Mouse (Mus musculus) urinary bladder, postnatal 25 days (tissue): ENCODE results near the gene Man1c1.

Experiments
- DNase-seq: peaks from one replicate; pipeline ENCODE4 v3.0.0; 2022; ENCODE audit warnings: low spot score

The Man1c1 gene

DNA sequence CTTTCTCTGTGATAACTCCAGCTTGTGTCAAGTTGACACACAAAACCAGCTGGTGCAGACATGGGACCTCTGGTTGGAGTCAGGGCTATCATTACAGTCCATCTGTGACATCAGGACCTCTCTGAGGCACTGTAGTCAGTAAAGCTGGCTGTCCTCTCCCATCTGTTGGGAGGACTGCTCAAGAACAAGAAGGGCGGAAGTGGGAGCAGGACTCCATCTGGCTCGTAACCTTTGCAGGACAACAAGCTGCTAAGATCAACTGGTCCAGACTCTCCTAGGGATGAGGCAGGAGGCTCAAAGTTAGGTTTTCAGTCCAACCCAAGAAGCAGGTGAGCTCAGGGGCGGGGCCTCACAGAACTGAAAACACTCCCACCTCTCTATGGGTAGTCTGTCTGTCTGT lies 29.1 kb downstream of the Man1c1 start:
- no peak for DNase-seq

DNA sequence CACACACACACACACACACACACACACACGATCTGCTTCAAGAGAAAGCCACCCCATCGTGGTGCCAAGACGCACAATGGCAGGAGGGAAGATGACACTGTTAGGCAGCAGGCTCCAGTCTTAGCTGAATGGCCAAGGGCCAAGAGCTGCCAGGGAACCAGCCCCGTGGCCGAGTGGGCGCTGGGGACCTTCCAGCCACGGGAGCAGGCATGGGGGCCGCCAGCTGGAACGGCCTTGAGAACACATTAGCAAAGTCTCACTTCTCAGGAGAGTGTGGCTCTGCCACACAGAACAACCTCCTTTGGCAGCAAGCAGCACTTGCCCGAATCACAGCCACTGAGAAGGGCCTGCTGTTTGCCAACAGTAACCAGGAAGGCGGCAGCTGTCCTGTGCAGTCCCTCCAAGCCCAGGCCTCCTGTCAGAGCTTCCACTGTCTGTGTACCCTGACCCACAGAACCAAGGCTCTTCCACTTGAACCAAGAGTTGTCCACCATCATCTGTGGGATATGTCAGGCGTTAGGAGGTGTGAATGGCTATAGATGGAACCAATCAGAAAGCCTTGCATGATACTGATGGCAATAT lies 30.1 kb downstream of the Man1c1 start:
- no peak for DNase-seq

DNA sequence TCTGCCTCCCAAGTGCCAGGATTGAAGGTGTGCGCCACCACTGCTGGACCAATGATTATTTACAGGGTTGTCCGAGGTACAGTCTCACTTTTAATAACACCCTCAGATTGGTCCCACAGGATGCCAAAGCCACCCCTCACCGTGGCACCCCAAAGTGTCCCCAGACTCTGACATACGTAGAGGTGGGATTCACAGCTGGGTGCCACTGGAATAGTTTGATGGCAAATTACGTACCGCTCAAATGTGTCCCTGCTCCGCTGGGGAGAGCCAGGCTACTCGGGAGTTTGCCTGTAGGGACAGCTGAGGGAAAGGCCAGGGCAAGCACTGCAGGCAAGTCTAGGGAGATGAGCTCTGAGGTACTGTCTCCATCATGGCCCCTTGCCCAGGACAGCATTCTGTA lies 30.9 kb downstream of the Man1c1 start:
- no peak for DNase-seq

DNA sequence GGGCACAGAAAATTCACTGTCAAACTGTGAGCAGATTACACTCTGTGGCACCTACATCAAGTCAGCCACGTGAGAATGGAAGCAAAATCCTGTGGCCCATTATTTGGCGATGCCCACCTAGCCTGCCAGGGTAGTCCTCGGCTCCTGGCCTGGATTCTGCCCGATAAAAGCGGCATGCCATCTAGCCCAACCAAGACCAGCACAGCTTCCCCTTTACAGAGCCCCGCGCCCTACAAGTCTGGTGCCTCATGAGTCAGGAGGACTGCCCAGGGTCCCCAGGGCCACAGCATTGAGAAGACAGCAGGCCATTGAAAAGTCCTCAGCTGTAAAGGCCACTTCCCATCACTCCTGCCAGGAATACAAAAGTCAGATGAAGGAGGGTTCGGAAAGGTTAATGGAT lies 31.8 kb downstream of the Man1c1 start:
- DNase-seq = no peak

DNA sequence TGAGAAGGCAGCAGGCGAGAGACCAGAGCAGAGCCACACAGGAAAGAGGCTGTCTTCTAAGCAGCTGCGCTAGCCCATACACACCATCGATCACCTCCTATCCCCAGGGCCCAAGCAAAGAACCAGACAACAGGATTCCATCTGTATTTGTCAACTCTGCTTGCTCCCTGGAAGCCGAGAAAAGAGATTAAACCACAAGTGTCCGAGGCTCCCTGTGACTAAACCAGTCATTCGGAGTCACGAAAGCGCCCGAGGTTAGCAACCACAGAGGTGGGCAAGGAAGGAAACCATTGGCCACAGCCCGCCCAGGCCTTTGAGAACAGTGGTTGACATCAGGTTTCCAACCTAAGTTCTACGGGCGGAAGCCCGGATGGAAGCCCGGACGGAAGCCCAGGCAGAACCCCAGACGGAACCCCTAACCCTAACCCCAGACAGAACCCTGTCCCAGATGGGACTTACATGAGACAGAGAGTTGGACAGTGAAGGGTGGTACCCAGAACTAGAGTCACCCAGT lies 32.4 kb downstream of the Man1c1 start:
- no peak for DNase-seq

DNA sequence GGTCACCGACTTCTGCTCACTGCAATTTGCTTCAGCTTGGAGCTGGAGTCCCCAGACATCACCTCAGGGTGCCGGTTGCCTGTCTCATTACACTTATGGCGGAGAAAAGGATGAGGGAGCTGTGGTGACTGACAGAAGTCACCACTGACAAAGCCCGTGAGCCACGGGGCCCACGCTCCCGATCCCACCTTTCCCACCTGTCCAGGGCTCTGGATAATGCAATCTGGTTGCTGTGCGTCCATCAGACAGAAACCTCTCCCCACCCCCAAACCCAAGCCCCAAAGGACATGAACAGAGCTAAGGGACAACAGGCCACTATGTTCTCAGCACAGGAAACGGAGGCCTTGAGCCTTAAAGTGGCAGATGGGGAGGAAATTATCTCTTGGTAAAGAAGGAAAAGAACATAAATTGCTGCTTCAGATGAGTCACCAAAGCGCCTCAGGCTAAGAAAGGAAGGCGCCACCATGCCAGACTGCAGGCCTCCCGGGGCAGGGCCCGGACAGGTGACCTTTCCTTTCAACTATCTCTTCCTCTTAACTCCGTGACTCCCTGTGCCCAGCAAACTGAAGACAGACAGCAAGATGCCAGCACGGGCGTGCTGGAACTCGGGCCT lies 34.2 kb downstream of the Man1c1 start:
- DNase-seq = no peak

DNA sequence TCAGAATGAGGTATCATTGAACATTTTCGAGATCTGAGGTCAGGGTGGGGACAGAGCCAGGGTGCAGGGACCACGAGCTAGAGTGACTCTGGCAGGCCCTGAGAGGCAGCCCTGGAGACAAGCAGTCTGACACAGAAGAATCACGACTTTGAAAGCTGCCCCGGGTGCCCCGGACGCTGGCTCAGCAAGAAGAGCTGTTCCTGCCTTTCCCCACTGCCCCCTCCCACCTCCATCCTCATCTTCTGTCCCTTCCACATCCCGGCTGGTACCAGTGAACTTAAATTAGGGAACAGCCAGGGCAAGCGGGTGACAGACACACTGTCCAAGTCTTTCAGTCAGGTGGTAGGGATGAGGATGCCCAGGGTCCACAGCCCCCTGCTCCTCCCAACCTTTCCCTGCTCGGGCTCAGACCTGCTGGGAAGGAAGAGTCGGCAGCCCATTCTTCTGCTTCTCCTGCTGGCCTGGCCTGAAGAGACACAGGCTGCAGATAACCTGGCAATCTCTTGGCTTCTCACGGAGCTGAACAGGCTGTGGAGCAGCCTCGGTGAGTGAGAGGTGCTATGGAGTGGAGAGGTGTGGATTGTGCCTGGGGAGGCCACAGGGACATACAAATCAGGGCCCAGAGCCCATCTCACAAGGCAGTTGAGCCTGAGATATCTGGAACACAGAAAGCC lies 35.6 kb downstream of the Man1c1 start:
- DNase-seq = no peak

DNA sequence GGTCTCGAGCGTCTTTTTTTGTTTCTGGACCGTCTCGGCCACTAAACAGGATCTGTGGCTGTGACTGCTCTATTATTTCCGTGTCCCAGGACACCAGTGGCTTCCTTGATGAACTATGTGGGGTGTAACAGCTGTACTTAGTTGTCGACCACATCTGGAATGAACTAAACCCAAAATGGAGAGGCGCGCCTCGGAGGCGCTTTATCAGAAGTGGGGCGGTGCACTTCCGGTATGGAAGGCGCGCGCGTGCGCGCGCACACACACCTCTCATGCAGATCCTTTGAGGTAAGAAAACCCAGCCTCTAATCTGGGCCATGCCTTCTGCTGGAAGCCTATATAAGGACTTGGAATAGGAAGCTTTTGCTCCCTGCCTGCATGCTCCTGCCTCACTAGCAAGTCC lies 37.7 kb downstream of the Man1c1 start:
- no peak for DNase-seq

DNA sequence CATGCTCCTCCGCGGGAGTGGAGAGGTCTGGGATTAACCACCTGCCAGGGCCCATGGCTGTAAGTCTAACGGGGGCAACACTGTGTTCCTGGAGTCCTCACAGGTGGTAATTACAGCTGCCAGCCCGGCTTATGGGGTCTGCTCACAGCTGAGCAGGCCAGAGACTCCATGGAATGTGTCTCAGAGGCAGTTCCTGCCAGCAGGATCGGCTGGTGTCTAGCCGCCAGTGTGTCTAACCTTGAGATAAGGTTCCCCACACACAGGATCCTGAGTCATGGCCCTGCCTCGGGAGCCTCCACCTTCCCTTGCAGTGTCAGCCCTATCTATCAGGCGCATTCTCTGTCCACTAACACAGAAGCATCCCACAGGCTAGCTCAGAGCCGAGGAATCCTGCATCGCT lies 41.0 kb downstream of the Man1c1 start:
- DNase-seq = no peak

DNA sequence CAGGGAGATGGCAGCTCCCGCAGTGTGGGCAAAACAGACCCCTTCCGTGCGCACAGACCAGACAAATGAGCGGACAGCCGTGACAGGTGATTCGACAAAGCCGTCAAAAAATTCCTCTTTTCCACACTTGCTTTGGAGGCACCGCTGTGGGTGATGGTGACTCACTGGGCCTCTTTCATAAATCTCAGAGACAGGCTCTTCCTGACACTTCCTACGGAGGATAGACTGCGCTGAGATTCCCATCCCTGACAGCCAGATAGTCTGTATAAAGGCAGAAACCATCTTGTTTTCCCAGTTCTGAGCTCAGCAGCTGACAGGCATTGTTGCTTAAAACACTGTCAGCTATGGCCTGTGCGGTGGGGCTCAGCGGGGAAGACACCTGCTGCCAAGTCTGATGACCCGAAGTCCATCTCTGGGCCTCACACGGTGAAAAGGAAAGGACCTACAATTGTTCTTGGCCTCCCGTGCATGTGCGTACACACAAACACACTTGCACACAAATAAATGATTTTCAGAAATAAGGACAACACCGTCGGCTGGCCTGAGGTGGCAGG lies 43.4 kb downstream of the Man1c1 start:
- DNase-seq = no peak

DNA sequence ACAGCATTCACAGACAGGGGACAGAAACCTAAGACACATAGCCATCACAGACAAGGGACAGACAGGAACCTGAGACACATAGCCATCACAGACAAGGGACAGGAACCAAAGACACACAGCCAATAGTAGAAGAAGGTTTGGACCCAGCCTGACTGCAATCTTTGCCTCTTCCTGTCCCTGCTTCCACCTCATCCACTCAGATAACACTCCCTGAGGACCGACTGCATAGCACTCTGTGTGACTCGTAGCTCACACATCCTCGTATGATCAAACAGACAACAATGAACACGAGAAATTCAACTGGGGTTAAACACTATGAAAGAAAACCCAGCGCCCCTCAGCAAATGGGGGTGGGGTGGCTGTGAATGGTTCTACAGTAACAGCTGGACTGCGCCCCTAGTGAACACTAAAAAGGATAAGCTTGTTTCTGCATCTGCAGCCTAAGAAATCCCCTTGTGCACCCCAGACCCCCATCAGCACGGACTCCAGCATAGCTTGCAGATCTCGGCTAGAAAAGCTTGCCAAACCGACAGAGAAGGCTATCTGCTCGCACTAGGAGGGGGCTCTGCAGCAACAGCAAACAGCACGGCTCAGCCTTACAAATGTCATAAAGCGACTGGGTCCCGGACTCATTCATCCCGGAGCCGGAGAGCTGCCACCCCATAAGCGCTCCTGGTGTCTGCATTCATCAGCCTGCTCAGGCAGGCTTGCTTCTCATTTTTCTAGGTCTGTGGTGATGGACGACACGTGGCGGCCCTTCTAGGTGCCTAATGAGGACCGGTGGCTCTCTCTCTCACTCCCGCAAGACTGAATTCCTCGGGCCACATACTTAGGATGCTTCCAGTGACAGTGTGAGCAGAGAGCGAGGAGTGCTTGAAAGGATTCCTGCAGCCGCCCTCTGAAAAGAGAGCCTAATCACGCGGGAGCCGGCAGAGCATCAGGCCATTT lies 44.5 kb downstream of the Man1c1 start:
- DNase-seq = no peak

DNA sequence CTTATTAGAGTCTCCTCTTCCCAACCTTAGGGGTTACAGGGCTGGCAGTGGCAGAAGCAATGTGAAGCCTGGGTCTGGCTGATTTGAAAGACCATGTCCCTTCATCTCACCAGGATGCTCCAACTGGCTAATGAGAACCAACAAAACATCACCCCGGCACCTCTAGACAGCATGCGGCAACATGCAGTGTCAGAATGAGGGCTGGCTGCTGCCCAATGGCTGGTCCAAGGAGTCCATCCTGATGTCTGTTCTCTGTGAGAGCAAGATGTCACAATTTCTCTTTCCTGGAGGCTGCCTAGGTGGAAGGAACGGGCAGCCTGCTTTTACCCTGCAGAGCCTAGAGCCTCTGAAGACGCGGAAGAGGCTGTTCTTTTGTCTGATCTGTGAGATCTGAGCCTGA lies 46.6 kb downstream of the Man1c1 start:
- no peak for DNase-seq

DNA sequence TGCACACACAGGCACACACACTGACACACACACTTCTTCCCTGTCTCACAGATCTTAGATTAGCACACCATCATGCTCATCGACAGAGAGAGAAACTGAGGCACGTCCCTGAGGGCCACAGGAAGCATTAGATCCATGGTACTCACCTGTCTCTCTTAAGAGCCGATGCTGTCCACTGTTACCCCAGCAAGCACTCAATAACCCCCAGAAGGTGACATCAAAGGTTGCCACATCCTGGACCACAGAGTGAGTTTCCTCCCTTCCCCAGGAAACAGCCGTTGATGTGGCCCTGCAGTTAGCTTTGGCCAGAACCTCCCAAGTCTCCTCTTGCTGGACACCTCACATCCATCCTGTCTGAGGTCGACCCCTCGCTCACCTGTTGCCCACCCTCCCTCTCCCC lies 49.7 kb downstream of the Man1c1 start:
- DNase-seq = no peak

DNA sequence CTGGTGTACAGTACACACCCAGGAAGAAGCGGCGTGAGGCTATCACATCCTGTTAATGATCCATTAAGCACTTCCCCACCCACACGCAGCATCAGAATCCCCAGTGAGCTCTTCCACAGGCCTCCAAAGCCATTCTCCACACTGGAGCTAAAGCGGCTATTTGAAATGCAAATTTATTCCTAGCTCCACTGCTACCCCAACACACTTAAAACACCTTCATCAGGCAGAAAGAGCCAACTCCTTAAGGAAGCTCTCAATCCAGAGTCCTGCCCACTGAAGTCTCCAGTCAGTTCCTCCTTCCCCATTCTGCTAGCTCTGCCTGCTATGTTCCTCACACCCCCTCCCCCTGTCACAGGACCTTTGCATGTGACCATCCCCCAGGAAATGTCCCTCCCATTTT lies 51.4 kb downstream of the Man1c1 start:
- DNase-seq = no peak

DNA sequence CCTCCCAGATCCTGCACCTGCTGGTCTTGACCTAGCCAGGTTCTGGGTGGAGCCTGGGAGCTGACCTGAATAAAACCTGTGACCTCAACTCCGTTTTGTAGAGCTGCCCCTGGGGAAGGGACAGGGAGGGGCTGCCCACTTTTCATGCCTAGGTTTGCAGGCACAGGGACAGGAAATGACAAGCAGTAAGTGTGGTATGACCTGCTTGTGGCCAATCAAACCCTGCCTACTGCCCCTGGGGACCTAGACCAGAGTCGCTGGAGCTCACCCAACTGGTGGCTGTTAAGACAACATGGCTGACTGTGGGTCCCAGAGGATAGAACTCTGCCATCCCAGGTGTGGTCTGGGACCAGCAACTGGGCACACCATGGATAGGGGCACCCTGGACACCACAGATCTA lies 51.9 kb downstream of the Man1c1 start:
- DNase-seq = no peak

DNA sequence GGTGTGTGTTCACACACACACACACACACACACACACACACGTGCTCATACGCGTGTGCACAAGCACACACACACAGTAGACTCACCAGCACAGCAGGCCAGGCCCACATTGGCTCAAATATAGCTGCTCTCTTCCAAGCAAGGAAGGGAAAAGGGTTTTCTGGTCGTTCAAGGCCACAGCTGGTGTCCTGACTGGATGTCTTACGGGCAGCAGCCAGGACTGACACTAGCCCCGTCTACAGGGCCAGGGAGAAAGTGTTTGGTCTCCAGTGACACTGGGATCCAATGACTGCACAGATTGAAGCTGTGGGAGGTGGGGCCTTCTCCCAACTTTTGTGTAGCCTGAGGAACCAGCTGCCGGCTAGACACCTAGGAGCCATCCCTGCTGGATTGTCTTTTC lies 52.7 kb downstream of the Man1c1 start:
- DNase-seq = no peak

DNA sequence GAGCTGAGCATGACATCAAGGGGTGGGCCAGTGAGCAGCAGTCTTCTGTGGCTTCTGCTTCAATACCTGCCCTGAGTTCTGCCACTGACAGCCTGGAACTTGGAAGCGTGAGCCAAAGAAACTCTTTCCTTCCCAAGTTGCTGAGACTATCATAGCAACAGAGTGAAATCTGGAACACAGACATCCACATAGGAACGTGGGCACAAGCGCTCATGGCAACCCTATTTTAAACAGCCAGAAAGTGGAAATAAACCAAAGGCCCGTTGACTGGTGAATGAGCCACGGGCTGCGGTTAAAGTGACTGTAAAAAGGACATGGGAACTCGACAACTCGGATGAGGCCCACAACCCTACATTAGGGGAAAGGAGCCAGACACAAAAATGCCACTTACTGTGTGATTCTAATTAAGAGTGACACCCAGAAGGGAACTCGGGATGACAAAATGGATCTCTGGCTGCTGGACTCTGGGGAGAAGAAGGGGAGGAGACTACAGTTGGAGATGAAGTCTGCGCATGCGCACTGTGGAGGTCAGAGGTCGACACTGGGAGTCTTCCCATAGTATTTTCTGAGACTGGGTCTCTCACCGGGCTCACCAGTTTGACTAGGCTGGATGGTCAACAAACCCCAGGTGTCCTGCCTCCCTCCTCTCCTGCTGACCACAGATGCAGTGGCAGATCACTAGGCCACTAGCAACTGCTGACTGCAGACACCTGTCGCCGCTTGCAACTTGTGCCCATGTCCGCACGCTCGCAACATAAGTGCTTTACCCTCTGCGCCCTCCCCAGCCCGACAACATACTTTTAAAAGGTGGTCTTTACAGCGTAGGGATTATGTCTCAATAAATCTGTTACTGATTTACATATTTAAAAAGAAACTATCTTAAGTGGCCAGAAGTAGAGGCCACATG lies 58.8 kb downstream of the Man1c1 start:
- DNase-seq = no peak

DNA sequence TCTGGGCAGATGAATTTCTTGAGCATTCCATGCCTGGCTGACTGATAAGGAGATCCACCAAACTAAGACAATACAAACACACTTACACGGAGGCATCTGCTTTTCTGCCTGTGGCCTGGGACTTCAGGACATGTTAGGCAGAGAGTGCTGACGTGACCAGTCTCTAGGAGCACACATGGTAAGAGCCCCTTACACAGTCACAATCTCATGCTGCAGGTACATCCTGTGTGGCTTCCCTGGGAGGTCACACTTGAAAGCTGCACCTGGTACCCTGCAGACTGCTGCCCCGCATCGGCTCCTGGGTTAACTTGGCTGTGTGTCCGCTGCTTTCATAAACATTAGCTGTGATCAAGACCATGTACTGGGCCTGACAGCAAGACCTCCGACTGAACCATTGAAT lies 59.7 kb downstream of the Man1c1 start:
- no peak for DNase-seq

DNA sequence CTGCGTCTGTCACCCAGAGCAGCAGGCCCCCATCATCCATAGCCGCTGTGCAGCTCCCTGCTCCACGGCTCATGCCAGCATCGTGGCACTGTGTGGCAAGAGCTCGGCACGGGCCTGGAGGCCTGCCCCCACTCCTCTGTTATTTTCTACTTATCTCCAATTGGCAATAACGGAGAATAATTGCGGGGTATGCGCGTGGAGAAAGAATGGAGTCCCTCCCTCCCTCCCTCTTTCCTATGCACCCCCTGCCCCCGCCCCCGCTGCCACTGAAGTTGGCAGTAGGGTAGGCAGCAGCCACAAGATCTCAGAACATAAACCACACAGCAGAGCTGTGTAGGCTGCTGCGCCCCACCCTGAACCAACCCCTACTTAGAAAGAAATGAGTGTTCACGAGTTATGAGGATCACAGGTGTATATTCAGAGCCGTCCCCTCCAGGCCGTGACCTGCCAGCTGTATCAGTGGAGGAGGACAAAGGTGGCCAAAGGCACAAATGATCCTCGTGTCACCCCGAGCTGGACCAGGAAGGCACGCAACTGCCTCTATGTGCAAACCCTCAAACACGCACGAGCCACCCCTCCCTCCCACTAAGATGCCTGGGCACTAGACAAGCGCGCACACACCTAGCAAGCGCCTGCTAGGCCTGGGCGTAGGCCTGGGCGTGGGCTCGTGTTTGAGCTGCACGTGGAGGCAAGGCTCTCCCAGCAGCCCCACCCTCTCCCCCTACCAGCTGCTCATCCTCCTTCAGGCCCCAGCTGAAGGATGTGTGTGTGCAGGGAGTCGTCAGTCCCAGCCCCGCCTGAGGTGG lies 62.2 kb downstream of the Man1c1 start:
- no peak for DNase-seq

DNA sequence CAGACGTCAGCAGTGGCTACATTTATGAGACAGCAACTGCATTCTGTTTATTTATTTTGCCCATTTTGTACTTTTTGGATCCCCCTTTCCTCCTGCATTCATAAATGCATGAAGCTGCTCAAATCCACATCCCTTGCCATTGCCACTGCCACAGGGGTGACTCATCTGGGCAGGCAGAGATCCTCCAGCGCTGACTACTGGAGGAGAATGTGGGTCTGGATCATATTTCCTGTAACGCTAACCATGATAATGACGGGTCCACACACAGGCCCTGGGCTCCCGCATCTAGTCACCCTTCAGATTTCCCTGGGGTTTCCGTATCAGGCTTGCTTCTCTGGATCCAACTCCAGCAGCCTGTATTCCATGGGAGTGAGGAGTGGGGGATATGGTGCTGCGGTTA lies 64.8 kb downstream of the Man1c1 start:
- DNase-seq = no peak
